Mouse (Mus musculus): ENCODE results near the gene Tmem169.

DNA sequence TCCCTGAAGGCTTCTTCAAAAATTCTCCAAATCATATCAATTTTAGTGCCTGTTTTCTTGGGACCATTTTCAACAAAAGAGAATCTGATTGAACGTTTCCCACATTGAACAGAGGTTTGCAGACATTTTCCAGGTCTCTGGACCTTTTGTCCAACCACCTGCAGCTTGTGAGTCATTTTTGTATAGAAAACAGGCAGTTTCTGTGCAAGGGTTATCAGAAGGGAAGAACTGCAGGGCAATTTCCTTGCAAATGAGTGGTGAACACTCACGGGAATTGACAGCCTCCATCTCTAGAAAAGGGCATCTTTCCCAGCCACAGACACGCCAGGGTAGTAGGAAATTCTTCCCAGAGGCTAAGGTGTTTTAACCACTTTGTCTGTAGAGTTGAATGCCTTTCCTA lies 22.1 kb downstream of the Tmem169 start:
- TF ChIP-seq MAX (IDR thresholded peaks at IDR 0.05; ENCODE audit: low read depth) (no peak), POLR2A (IDR thresholded peaks at IDR 0.05; ENCODE audit: insufficient read length, low read depth) (no peak)

All from myocyte (in vitro differentiated cells).